Mouse (Mus musculus): Measurements from ENCODE around the gene Otof.

Gene Otof

GRCm38 (mm10) chr5:30423572-30424244, 38.0 kb downstream of the Otof start:
- peak; percentile 28 for DNase-seq (ENCODE audit: extremely low read depth, low read depth)

GRCm38 (mm10) chr5:30423121-30423520, 38.6 kb downstream of the Otof start:
- DNase-seq (ENCODE audit: extremely low read depth, low read depth) = no peak

- DNase-seq (ENCODE audit: extremely low read depth, low read depth) = no peak
These were observed 45.1 kb downstream of the Otof start for GRCm38 (mm10) chr5:30416665-30417064.

GRCm38 (mm10) chr5:30415876-30416275, 45.9 kb downstream of the Otof start:
- no peak for DNase-seq (ENCODE audit: extremely low read depth, low read depth)

- DNase-seq (ENCODE audit: extremely low read depth, low read depth) = no peak
These were observed 46.4 kb downstream of the Otof start for GRCm38 (mm10) chr5:30415381-30415780.

GRCm38 (mm10) chr5:30411524-30411923, 50.2 kb downstream of the Otof start:
- DNase-seq (ENCODE audit: extremely low read depth, low read depth) = no peak

GRCm38 (mm10) chr5:30406876-30407275, 54.9 kb downstream of the Otof start:
- DNase-seq (ENCODE audit: extremely low read depth, low read depth) = peak; percentile 17

- DNase-seq (ENCODE audit: extremely low read depth, low read depth) = no peak
These were observed 60.6 kb downstream of the Otof start for GRCm38 (mm10) chr5:30401165-30401564.

GRCm38 (mm10) chr5:30400521-30400920, 61.2 kb downstream of the Otof start:
- DNase-seq (ENCODE audit: extremely low read depth, low read depth) = no peak

GRCm38 (mm10) chr5:30391473-30391872, 70.3 kb downstream of the Otof start:
- DNase-seq (ENCODE audit: extremely low read depth, low read depth) = peak; percentile 41

- DNase-seq (ENCODE audit: extremely low read depth, low read depth) = no peak
These were observed 71.9 kb downstream of the Otof start for GRCm38 (mm10) chr5:30389836-30390235.

GRCm38 (mm10) chr5:30387726-30388125, 74.0 kb downstream of the Otof start:
- DNase-seq (ENCODE audit: extremely low read depth, low read depth) = no peak

GRCm38 (mm10) chr5:30382876-30383275, 78.9 kb downstream of the Otof start:
- no peak for DNase-seq (ENCODE audit: extremely low read depth, low read depth)

- peak; percentile 17 for DNase-seq (ENCODE audit: extremely low read depth, low read depth)
These were observed 92.3 kb downstream of the Otof start for GRCm38 (mm10) chr5:30369426-30369825.

- no peak for DNase-seq (ENCODE audit: extremely low read depth, low read depth)
These were observed 94.3 kb downstream of the Otof start for GRCm38 (mm10) chr5:30367405-30367804.

- DNase-seq (ENCODE audit: extremely low read depth, low read depth) = no peak
These were observed 103.2 kb downstream of the Otof start for GRCm38 (mm10) chr5:30358436-30359099.

- DNase-seq (ENCODE audit: extremely low read depth, low read depth) = no peak
These were observed 105.1 kb downstream of the Otof start for GRCm38 (mm10) chr5:30356647-30357046.

- DNase-seq (ENCODE audit: extremely low read depth, low read depth) = no peak
These were observed 106.1 kb downstream of the Otof start for GRCm38 (mm10) chr5:30355559-30356159.

- DNase-seq (ENCODE audit: extremely low read depth, low read depth) = no peak
These were observed 106.6 kb downstream of the Otof start for GRCm38 (mm10) chr5:30355114-30355513.

GRCm38 (mm10) chr5:30353605-30354004, 108.1 kb downstream of the Otof start:
- no peak for DNase-seq (ENCODE audit: extremely low read depth, low read depth)

GRCm38 (mm10) chr5:30343886-30344285, 117.8 kb downstream of the Otof start:
- no peak for DNase-seq (ENCODE audit: extremely low read depth, low read depth)

- peak; percentile 29 for DNase-seq (ENCODE audit: extremely low read depth, low read depth)
These were observed 118.6 kb downstream of the Otof start for GRCm38 (mm10) chr5:30343107-30343506.

- DNase-seq (ENCODE audit: extremely low read depth, low read depth) = no peak
These were observed 119.1 kb downstream of the Otof start for GRCm38 (mm10) chr5:30342601-30343015.
